Mouse (Mus musculus): ENCODE measurements around the gene Fbxl13.

The Fbxl13 gene

DNA sequence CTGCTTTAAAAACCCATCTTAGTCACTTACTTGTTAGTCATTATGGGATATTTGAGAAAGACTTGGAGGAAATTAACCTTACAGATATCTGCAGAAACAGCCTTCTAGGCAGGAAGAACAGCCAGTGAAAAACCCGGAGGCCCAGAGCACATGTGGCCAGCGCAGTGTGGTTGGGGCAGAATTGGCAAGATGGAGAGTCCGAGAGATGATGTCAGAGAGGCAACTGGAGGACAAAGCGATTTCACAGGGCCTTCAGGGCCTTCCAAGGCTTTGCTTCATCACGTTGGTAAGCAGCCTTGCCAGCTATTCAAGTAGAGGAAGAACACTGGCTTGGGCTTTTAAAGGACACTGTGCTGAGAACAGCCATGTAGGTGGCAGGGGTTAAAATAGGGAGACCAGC is 112.5 kb downstream of the Fbxl13 start:
- H3K36me3 ChIP-seq (ENCODE audit: control insufficient read depth, insufficient read depth, low read length, poor library complexity, severe bottlenecking): no peaks in the 10 kb centered on the region
- no peaks in the 10 kb centered on the region for H3K27me3 ChIP-seq (ENCODE audit: control insufficient read depth, insufficient read depth, low read length, poor library complexity, severe bottlenecking)
- DNase-seq (ENCODE audit: low read depth, low spot score): no peak

GRCm38 (mm10) chr5:21532126-21532525 is 113.3 kb downstream of the Fbxl13 start:
- no peaks in the 10 kb centered on the region for H3K36me3 ChIP-seq (ENCODE audit: control insufficient read depth, insufficient read depth, low read length, poor library complexity, severe bottlenecking)
- no peaks in the 10 kb centered on the region for H3K27me3 ChIP-seq (ENCODE audit: control insufficient read depth, insufficient read depth, low read length, poor library complexity, severe bottlenecking)
- no peak for DNase-seq (ENCODE audit: low read depth, low spot score)

DNA sequence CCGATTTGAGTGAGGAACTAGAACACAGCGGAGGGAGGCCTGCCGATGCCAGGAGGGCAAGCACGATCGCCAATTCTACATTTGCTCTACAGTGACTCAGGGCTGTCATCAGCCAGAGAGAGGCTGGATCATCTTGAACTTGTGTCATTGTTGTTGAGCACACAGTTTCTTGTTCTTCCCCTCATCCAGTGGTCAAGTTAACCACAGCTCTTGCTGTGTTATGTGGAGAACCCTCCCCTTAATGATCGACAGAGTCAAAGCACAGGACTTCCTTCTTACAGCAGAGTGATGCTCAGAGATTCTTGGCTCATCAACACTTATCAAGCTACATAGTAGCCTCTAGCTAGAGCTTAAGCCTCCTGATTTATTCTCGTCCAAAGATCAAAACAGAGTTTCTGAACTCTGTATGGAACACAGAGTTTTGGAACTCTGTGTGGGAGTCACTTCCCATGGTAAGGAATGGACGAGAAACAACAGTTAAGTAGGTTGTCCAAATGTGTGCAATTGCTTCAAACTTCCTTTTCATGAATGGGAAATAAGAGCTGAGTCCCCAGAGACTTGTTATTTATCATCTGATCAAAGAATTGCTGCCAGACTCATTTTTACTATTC is 116.2 kb downstream of the Fbxl13 start:
- no peak for DNase-seq (ENCODE audit: low read depth, low spot score)
- H3K36me3 ChIP-seq (ENCODE audit: control insufficient read depth, insufficient read depth, low read length, poor library complexity, severe bottlenecking): no peaks in the 10 kb centered on the region
- H3K27me3 ChIP-seq (ENCODE audit: control insufficient read depth, insufficient read depth, low read length, poor library complexity, severe bottlenecking): no peaks in the 10 kb centered on the region

DNA sequence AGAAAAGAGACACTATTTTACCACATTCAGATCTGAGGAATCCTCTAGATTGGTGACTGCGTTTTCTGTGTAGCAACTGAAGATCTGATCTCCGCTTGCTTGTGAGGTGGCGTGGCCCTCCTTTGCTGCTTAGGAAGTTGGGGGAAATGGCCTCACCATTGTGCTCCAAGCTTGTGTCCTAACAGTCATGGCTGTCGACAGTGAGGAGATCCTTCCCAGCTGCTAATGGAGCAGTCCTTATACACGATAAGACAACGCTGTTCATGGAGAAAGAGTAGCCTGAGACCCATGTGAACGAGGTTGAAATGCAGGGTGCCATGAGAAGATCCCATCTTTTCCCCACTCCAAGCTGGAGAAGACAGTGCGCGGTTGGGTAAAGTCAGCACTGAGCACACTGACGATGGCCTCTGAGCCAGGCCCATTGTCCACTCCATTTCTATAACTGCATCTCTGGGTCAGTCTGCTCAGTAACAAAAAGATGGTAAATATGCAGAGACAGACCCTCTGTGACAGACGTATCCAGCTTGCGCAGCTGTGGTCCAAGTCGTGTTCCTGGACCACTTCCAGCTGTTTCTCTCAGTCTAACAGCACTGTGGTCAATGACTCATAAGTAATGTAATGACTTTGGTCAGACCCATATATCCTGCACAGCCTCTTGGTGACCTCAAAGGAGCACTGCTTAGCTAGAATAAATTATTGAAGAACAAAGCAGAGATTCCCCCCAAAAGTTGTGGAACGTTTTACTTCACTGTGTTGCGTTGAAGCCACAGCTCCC is 117.2 kb downstream of the Fbxl13 start:
- no peak for DNase-seq (ENCODE audit: low read depth, low spot score)
- H3K27me3 ChIP-seq (ENCODE audit: control insufficient read depth, insufficient read depth, low read length, poor library complexity, severe bottlenecking): no peaks in the 10 kb centered on the region

GRCm38 (mm10) chr5:21527488-21527911 is 117.9 kb downstream of the Fbxl13 start:
- H3K27me3 ChIP-seq (ENCODE audit: control insufficient read depth, insufficient read depth, low read length, poor library complexity, severe bottlenecking): no peaks in the 10 kb centered on the region
- no peaks in the 10 kb centered on the region for H3K36me3 ChIP-seq (ENCODE audit: control insufficient read depth, insufficient read depth, low read length, poor library complexity, severe bottlenecking)
- DNase-seq (ENCODE audit: low read depth, low spot score): no peak

More for the DNA sequence above, 117.2 kb downstream of the Fbxl13 start:
- H3K36me3 ChIP-seq (ENCODE audit: control insufficient read depth, insufficient read depth, low read length, poor library complexity, severe bottlenecking): no peaks in the 10 kb centered on the region

DNA sequence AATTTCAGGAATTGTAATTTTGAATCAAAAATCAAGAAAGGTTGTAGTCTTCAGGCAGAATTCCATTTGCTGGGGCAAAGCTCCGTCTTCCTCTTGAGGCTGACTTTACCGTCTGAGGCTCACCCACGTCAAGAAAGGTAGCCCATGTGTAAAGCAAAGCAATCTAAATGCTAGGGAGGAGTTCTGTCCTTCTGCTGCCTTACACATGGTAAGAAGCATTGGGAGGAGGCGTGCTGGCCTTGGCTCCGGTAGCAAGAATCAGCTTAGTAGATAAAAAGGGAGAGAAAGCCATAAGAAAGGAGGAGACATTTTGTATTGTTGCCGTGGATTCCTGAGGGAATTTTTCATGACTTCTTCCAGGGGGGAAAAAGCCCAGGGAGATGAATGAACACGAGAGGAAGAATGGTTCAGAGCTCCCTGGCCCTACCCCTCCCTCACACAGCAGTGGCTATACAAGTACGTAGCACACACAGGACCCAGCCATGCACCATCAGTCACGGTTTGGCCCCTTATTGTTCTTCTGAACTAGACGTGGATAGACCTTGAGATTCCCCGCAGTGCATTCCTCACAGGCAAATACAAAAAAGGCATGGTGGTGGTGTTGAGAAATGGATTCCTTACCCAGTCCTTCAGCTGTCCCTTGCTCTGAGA is 118.5 kb downstream of the Fbxl13 start:
- DNase-seq (ENCODE audit: low read depth, low spot score): no peak
- no peaks in the 10 kb centered on the region for H3K27me3 ChIP-seq (ENCODE audit: control insufficient read depth, insufficient read depth, low read length, poor library complexity, severe bottlenecking)
- no peaks in the 10 kb centered on the region for H3K36me3 ChIP-seq (ENCODE audit: control insufficient read depth, insufficient read depth, low read length, poor library complexity, severe bottlenecking)

DNA sequence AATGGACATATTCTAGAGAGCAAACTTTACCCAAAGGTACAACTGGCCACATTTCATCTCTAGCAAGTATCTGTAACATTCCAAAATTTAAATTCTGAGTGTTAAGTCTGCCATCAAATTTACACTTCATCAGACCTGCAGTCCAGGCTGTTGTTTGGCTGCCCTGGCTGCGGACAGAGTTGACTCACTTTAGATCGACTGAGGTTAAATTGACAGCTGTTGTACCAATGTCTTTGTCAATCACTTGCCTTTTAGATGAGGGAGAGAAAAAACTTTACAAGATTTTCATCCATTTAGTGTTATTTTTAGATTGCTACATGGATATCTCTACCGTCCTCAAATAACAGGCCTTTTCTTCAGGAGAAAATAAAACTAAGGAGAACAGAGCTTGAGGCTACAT is 126.3 kb downstream of the Fbxl13 start:
- no peak for DNase-seq (ENCODE audit: low read depth, low spot score)
- H3K27me3 ChIP-seq (ENCODE audit: control insufficient read depth, insufficient read depth, low read length, poor library complexity, severe bottlenecking): no peaks in the 10 kb centered on the region

GRCm38 (mm10) chr5:21518207-21518606 is 127.2 kb downstream of the Fbxl13 start:
- Histone ChIP-seq H3K27me3 (ENCODE audit: control insufficient read depth, insufficient read depth, low read length, poor library complexity, severe bottlenecking) (no peaks in the 10 kb centered on the region), H3K36me3 (ENCODE audit: control insufficient read depth, insufficient read depth, low read length, poor library complexity, severe bottlenecking) (no peaks in the 10 kb centered on the region)
- DNase-seq (ENCODE audit: low read depth, low spot score): no peak

More for the DNA sequence above, 126.3 kb downstream of the Fbxl13 start:
- H3K36me3 ChIP-seq (ENCODE audit: control insufficient read depth, insufficient read depth, low read length, poor library complexity, severe bottlenecking): no peaks in the 10 kb centered on the region

DNA sequence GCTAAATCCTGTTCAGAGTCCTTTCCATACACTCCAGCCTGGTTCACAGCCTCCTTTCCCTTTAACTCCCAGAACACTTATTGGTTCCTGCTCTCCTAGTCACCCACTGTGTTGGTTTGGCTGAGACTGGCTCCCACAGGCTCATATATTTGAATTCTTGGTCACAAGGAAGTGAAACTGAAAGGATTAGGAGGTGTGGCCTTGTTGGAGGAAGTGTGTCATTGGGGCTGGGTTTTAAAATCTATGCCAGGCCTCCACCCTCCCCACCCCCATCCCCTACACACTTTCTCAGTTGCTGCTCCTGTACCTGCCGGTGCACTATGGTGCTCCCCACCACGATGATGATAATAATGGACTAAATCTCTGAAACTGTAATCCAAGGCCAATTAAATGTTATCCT is 127.9 kb downstream of the Fbxl13 start:
- peak; percentile 88 for DNase-seq (ENCODE audit: low read depth, low spot score)
- Histone ChIP-seq H3K27me3 (ENCODE audit: control insufficient read depth, insufficient read depth, low read length, poor library complexity, severe bottlenecking) (no peaks in the 10 kb centered on the region), H3K36me3 (ENCODE audit: control insufficient read depth, insufficient read depth, low read length, poor library complexity, severe bottlenecking) (no peaks in the 10 kb centered on the region)

- no peak for DNase-seq (ENCODE audit: low read depth, low spot score)
- Histone ChIP-seq H3K36me3 (ENCODE audit: control insufficient read depth, insufficient read depth, low read length, poor library complexity, severe bottlenecking) (no peaks in the 10 kb centered on the region), H3K27me3 (ENCODE audit: control insufficient read depth, insufficient read depth, low read length, poor library complexity, severe bottlenecking) (no peaks in the 10 kb centered on the region)
Measured at GRCm38 (mm10) chr5:21513363-21513762, 132.1 kb downstream of the Fbxl13 start.

- peak; percentile 5 for DNase-seq (ENCODE audit: low read depth, low spot score)
- no peaks in the 10 kb centered on the region for H3K27me3 ChIP-seq (ENCODE audit: control insufficient read depth, insufficient read depth, low read length, poor library complexity, severe bottlenecking)
- H3K36me3 ChIP-seq (ENCODE audit: control insufficient read depth, insufficient read depth, low read length, poor library complexity, severe bottlenecking): no peaks in the 10 kb centered on the region
Measured at GRCm38 (mm10) chr5:21509801-21510200, 135.6 kb downstream of the Fbxl13 start.

GRCm38 (mm10) chr5:21506887-21507286 is 138.5 kb downstream of the Fbxl13 start:
- Histone ChIP-seq H3K27me3 (ENCODE audit: control insufficient read depth, insufficient read depth, low read length, poor library complexity, severe bottlenecking) (no peaks in the 10 kb centered on the region), H3K36me3 (ENCODE audit: control insufficient read depth, insufficient read depth, low read length, poor library complexity, severe bottlenecking) (no peaks in the 10 kb centered on the region)
- no peak for DNase-seq (ENCODE audit: low read depth, low spot score)

- no peaks in the 10 kb centered on the region for H3K27me3 ChIP-seq (ENCODE audit: control insufficient read depth, insufficient read depth, low read length, poor library complexity, severe bottlenecking)
- DNase-seq (ENCODE audit: low read depth, low spot score): peak; percentile 18
- no peaks in the 10 kb centered on the region for H3K36me3 ChIP-seq (ENCODE audit: control insufficient read depth, insufficient read depth, low read length, poor library complexity, severe bottlenecking)
Measured at GRCm38 (mm10) chr5:21505159-21505558, 140.3 kb downstream of the Fbxl13 start.

DNA sequence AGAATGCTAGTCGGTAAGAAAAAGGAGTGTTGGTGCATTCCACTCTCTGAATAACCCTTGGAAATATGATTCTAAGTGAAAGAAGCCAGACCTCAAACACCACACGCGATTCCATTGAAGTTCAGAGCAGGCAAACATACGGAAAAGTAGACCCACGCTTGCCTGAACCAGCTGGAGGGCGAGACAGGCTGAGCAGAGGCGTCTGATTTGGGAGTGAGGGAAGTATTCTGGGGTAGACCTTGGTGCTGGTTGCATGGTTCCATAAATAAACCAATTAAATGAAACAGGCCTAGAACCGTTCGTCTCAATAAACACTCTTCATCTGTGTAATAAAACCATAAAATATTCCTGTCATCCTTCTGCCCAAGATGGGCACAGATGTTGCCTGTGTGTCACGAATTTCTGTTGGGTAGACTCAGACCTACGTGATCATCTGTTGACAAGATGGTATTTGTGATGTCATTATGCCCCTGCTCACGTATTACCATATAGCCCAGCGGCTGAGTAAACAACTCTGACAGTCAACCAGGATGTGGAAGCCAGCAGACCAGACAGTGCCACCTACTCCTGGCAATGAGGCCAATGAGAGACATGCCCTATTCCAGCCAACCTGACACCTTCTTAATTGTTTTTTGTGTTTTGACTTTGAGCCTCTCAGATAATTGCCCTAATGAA is 142.4 kb downstream of the Fbxl13 start:
- no peaks in the 10 kb centered on the region for H3K36me3 ChIP-seq (ENCODE audit: control insufficient read depth, insufficient read depth, low read length, poor library complexity, severe bottlenecking)
- no peak for DNase-seq (ENCODE audit: low read depth, low spot score)
- no peaks in the 10 kb centered on the region for H3K27me3 ChIP-seq (ENCODE audit: control insufficient read depth, insufficient read depth, low read length, poor library complexity, severe bottlenecking)

DNA sequence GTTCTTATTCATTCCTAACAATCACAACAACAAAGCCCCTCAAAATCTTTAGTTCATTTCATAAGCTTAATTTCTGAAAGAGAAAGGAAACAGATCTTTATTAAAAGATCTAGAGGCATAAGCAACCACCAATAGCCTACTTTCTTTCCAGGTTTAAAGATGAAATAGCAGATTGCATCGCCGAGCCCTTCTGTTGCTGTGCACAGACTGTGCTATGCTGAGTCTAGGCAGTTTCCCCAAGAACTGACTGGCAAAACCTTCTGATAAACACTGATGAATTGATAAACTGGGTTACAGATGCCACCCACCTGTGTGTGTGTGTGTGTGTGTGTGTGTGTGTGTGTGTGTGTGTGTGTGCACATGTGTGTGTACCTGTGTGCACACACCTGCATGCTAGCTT is 144.5 kb downstream of the Fbxl13 start:
- Histone ChIP-seq H3K27me3 (ENCODE audit: control insufficient read depth, insufficient read depth, low read length, poor library complexity, severe bottlenecking) (no peaks in the 10 kb centered on the region), H3K36me3 (ENCODE audit: control insufficient read depth, insufficient read depth, low read length, poor library complexity, severe bottlenecking) (no peaks in the 10 kb centered on the region)
- DNase-seq (ENCODE audit: low read depth, low spot score): no peak
